Mouse (Mus musculus): ENCODE results near the gene H1foo. TPM values are rescaled to one million over a fixed set of nuclear protein-coding genes. Genes with fewer than 3 reads are reported as not detected.

The H1foo gene
- total RNA-seq, 1 experiment from 2014 or later, result not detected

GRCm38 (mm10) chr6:115961743-115962142 is 17.0 kb downstream of the H1foo start:
- DNase-seq, result no peak

DNA sequence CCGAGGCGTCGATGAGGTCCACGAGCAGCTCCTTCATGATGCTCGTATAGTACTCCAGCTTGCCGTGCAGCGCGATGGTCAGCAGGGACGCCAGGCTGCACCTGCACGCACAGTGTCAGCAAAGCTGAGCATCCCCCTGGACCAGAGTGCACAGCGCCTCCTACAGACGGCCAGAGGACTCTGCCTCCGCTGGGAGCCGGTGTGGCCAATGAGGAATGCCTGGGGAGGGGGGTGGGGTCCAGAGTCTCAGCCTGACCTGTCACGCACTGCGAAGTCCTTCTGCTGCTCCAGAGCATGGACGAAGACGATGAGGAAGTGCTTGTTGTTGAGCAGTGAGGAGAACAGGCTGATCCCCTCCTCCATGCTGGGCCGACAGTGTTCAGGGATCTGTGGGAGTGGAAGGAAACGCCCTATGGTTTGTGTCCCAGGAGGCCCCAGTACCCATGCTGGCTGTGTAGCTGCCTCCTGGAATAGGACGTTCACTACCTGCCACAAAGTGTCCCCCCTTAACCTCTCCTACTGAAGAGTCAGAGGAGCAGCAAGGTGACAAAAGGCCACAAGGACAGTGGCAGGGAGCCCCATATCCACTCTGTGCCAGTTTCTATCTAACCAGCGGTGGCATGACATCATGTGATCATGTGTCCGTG is 17.8 kb downstream of the H1foo start:
- DNase-seq, result no peak

GRCm38 (mm10) chr6:115963656-115964055 is 18.9 kb downstream of the H1foo start:
- DNase-seq, result no peak

DNA sequence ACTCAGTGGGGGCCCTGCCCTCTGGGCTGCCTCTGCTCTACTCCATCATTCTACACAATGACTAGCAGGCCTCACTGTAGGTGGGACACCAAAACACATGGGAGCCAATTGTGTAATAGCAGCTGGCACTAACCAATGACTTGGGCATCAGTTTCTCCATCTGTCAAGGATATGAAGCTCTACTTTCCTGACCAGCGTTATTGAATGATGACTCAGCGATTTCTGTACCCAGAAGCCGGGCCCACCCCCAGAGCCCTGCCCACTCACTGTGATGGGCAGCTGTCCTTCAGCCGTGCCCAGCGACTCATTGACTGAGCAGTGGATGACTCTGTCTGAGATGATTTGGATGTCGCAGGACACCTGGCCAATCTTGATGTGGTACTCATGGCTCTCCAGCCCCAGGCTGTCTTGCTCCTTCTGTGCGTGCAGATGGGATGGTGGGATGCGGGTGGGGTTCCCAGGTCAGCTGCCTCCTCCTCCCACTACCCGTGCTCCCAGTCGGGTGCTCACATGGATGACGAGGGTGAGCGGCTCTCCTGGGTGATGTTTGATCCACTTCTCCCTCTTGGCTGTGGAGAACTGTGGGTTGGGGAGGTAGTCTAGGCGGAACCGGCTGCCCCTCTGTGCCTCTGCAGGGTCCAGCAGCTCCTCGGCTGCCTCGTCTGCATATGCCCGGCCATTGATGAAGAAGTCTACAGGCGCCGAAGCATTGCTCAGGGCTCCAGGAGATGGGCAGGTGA is 21.7 kb downstream of the H1foo start:
- no peak for DNase-seq

DNA sequence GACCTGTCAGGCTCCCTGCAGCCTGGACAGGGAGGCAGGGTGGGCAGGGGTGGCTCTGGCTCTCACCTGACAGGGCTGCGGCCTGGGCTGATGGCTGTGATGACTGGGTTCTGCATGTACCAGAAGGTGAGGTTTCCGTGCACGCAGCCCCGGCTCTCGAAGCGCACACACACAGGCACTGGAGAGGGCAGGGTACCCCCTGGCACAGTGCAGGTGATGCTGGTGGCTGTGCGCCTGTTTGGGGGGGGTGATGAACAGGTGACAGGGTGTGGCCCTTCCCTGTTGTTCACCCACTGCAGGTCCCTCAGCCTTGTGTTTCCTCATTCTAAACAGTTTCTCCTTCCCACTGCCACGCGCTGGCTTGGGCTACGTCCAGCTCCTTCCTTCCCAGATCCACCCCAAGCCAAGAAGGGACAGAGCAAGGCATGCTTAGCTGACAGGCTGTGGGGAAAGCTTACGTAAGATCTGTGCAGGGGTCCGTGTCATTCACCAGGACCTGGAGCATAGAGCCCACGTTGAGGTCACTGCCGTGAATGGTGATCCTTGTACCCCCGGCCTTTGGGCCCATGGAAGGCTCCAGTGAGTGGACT is 22.6 kb downstream of the H1foo start:
- no peak for DNase-seq

GRCm38 (mm10) chr6:115968086-115968485 is 23.3 kb downstream of the H1foo start:
- DNase-seq, result peak; percentile 55

GRCm38 (mm10) chr6:115968700-115969099 is 24.0 kb downstream of the H1foo start:
- DNase-seq, result no peak

DNA sequence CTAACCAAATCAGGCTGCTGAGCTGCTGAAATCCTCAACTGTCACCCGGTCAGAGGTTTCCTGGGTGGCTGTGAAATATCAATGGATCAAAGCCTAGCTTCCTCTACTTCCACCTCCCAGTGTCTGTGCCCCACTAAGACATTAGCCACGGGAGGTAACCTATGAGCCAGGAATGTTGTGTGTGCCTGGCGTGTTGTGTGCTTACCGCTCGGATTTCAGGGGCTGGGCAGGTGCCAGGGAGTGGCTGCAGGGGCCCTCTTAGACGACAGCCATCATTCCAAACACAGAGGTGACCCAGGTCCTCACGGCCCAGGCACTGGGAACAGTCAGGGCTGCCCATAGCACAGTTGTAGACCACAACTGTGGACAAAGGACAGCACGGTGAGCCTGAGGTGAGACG is 24.4 kb downstream of the H1foo start:
- no peak for DNase-seq

DNA sequence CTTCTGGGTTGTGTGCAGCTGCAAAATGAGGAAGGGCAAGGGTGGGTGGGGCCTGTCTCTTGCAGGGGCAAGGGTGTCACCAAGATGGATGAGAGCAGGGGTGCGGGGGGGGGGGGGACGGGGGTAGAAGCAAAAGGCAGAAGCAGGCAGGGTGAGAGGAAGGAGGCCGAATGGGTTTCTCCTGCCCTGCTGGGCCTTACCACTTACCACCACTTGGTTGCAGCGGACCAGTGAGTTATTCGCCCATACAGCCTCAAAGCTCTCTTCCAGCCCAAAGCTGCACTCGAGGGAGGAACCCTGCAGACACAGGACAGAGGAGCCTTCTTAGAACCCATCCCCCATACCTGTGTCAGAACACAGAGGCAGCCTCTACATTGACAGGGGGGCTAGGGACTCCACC is 25.2 kb downstream of the H1foo start:
- DNase-seq, result no peak

GRCm38 (mm10) chr6:115971273-115972060 is 26.7 kb downstream of the H1foo start:
- DNase-seq, result no peak

DNA sequence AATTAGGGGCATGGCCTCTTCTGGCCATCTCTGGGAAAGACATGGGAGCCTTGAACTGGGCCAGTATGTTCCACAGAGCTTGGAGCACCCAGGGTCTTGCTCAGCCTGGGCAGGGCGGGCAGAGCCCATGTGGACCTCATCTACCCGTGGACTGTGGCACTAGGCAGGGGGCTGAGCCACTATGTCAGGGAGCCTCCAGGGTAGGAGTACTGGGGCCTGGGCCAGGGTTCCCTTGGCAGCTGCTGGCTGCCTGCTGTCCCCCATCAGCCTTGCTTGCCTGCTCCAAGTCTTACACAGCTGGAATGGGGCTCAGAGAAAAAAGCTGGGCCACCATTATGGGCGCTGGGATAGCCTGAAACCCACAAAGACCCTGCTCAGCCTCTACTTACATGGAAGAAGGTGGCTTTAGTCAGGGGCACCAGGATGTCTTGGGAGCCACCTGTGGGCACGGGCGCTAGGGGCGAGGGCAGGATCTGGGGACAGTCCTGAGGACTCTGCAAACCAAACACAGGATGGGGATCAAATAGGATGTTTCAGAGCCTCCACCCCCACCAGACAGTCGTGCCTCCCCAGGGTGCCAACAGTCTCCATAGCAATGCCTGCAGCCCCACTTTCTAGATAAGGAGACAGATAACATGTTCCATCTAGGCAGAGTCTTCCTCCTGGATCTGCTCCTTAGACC is 27.5 kb downstream of the H1foo start:
- no peak for DNase-seq

GRCm38 (mm10) chr6:115973139-115973875 is 28.6 kb downstream of the H1foo start:
- DNase-seq, result no peak

- no peak for DNase-seq
These were observed 29.3 kb downstream of the H1foo start for GRCm38 (mm10) chr6:115973881-115974662.

GRCm38 (mm10) chr6:115975606-115976005 is 30.9 kb downstream of the H1foo start:
- peak; percentile 77 for DNase-seq

GRCm38 (mm10) chr6:115977810-115978209 is 33.1 kb downstream of the H1foo start:
- peak; percentile 65 for DNase-seq

DNA sequence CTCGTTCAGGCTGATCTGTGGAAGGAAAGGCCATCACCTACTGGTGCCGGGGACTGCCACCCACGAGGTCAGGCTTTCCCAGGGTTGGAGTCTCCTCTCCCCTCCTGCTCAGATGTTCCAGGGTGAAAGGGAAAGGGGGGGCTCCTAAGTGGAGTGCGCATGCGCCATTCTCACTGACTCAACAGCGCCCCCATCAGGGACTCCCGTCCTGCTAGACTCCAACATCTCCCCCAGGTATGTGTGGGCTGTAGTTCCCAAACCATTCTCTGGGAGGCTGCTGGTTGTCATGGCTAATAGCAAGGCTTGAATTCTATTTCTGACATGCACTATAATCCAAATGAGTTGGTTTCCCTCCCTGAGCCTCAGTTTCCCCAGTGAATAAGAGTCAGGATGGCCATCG is 33.9 kb downstream of the H1foo start:
- DNase-seq, result peak; percentile 69

DNA sequence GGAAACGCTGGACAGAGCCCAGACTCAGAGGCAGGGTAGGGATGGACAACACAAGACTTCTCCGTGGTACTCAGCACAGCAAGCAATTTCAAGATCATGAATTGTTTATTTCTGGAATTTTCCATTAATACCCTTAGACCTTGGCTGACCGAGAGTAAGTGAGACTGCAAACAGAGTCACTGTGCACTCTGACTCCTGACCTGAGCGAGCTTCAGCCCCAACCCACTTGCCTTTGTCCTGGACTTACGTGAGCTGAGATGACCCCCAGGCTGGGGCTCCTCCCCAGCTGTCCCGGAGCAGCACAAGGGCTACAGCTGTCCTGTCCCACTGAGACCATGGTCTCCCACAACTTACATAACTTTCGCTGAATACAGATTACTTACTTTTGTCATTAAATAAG is 38.2 kb downstream of the H1foo start:
- no peak for DNase-seq

DNA sequence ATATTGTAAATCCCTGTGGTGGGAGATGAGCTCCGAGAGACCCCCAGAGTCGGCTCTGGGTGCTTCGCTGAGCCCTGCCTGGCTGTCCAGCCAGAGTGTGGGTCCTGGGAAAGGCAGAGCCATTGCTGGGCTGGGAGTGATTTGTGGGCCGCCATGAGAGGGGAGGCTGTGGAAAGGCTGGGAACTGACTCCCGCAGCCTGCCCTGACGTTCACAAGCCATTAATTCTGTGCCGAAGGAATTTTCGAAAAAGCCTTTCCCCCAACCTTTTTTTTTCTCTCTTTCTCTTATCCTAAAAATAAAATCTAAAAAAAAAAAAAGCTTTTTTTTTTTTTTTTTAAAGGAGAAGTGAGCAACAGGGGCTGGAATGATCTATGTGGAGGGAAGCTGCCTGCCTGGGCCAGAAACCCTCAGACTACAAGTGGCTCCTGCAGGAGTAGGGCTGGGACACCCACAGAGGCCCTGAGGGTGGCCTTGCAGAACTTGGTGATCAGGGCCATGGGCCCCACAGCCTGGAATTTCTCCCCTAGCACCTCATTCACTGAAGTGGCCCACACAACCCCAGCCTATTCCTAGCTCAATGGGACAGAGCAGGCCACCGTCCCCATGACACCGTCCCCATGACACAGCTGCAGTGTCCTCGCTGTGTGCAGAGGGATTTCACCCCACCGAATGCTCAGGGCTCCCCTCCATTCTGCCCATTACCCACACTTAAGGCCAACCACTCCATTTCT is 38.7 kb downstream of the H1foo start:
- DNase-seq, result no peak

GRCm38 (mm10) chr6:115984580-115984979 is 39.8 kb downstream of the H1foo start:
- DNase-seq, result no peak

DNA sequence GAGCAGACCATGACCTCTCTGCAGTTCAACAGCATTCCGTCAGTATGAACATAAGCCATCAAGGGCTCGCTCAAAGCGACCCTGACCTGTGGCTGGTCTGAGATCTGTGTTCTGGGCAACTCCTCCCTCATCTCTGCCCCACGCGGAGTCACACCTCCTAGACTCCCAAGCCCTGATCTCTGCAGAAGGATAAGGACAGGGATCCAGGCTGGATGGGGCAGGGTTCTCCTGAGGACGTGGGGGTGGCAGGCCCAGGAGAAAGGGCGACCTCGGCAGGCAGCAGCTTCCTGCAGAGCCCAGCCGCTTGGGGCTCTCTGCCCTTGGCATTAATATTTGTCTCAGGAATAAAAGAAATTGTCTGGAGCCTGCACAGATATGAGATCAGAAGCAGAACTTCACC is 40.9 kb downstream of the H1foo start:
- DNase-seq, result peak; percentile 76

Data from adrenal gland, postnatal 14 days (tissue).